Mouse (Mus musculus) midbrain, embryonic 11.5 days (tissue): ENCODE results near the gene Dtx1. TPM values are rescaled to one million over a fixed set of nuclear protein-coding genes. Genes with fewer than 3 reads are reported as not detected.

ENCODE experiments used
- polyA plus RNA-seq: library from polyadenylated mRNA; unstranded; fragments of >200 nt; fragmentation: Nextera tagmentation; extraction: Ambion mirVana; gene quantifications from 2 replicates; pipeline ENCODE4 v1.2.1, GENCODE M21; 2014

Gene Dtx1
- polyA plus RNA-seq, 1 experiment from 2014 or later: 5.2 TPM

Other genes starting within 250 kb of the Dtx1 start
- 4.2 TPM in 2 replicates for gene Sdsl, start 239.1 kb downstream of the Dtx1 start, polyA plus RNA-seq
- not detected in 2 replicates for gene Sds, start 235.4 kb downstream of the Dtx1 start, polyA plus RNA-seq
- gene Plbd2, start 208.3 kb downstream of the Dtx1 start, polyA plus RNA-seq: 20.2 and 21.9 TPM in 2 replicates
- 1.3 and 1.8 TPM in 2 replicates for gene Slc8b1, start 200.8 kb downstream of the Dtx1 start, polyA plus RNA-seq
- gene Tpcn1, start 123.3 kb downstream of the Dtx1 start, polyA plus RNA-seq: 8.6 and 10.8 TPM in 2 replicates
- 0.25 and 0.51 TPM in 2 replicates for gene Iqcd, start 122.9 kb downstream of the Dtx1 start, polyA plus RNA-seq
- 7.9 and 8.9 TPM in 2 replicates for gene Rita1, start 99.3 kb downstream of the Dtx1 start, polyA plus RNA-seq
- 26.4 and 32.2 TPM in 2 replicates for gene Ddx54, start 99.2 kb downstream of the Dtx1 start, polyA plus RNA-seq
- not detected in 2 replicates for gene Cfap73, start 77.7 kb downstream of the Dtx1 start, polyA plus RNA-seq
- 0.14 TPM in 1 of 2 replicates, not detected in the other for gene Rasal1, start 63.1 kb downstream of the Dtx1 start, polyA plus RNA-seq
- gene Oas2, start 37.9 kb upstream of the Dtx1 start, polyA plus RNA-seq: 0.05 and 0.33 TPM in 2 replicates
- 0.11 and 0.20 TPM in 2 replicates for gene Oas3, start 65.7 kb upstream of the Dtx1 start, polyA plus RNA-seq
- 0.12 TPM in 1 of 2 replicates, not detected in the other for gene Oas1e, start 83.6 kb upstream of the Dtx1 start, polyA plus RNA-seq
- gene Oas1c, start 100.6 kb upstream of the Dtx1 start, polyA plus RNA-seq: 0.14 and 0.15 TPM in 2 replicates
- gene Oas1f, start 135.4 kb upstream of the Dtx1 start, polyA plus RNA-seq: 0.08 TPM in 1 of 2 replicates, not detected in the other
- gene Oas1h, start 149.5 kb upstream of the Dtx1 start, polyA plus RNA-seq: not detected in 2 replicates
- gene Oas1g, start 175.7 kb upstream of the Dtx1 start, polyA plus RNA-seq: 0.11 TPM in 1 of 2 replicates, not detected in the other
- gene Oas1a, start 195.6 kb upstream of the Dtx1 start, polyA plus RNA-seq: 0.72 and 0.89 TPM in 2 replicates
- not detected in 2 replicates for gene Oas1d, start 202.6 kb upstream of the Dtx1 start, polyA plus RNA-seq